ENCODE assay signal across 19 mouse cellular contexts in genomic region chr8:128538378-128538777, GRCm38 (mm10).
"Had no signal": no experiment of that assay in that cellular context is flagged by ENCODE, and none has a peak within 500 bp of the region (broad histone marks: within the 10 kb centered on the region; RNA-seq: fewer than 3 reads in every experiment).

No protein-coding gene starts in this region.

- DNase-seq: liver, postnatal 0 days; lung, embryonic 14.5 days; lung, postnatal 10 days; lung, postnatal 4 days; midbrain, embryonic 14.5 days; retina, postnatal 1 day; right cerebral cortex, adult 18-20 months; right cerebral cortex, postnatal 25 days; right cerebral cortex, postnatal 4 days; spleen, adult 18-20 months; thymus, adult 18-20 months; thymus, postnatal 25 days; thymus, postnatal 4 days had no signal

- H3K9me3 ChIP-seq: midbrain, embryonic 10.5 days; midbrain, embryonic 12.5 days; neural tube, embryonic 13.5 days; neural tube, embryonic 15.5 days had no signal

- ATAC-seq: liver, postnatal 0 days; midbrain, embryonic 16.5 days had no signal

- H3K27me3 ChIP-seq: midbrain, embryonic 12.5 days; neural tube, embryonic 13.5 days; neural tube, embryonic 15.5 days had no signal

- H3K4me3 ChIP-seq: midbrain, embryonic 10.5 days; midbrain, embryonic 12.5 days; myocyte; neural tube, embryonic 13.5 days; neural tube, embryonic 15.5 days had no signal

- H3K36me3 ChIP-seq: midbrain, embryonic 10.5 days; midbrain, embryonic 12.5 days; neural tube, embryonic 13.5 days; neural tube, embryonic 15.5 days had no signal

- H3K27ac ChIP-seq: midbrain, embryonic 10.5 days; midbrain, embryonic 12.5 days; neural tube, embryonic 13.5 days; neural tube, embryonic 15.5 days had no signal

- H3K9ac ChIP-seq: liver, postnatal 0 days; lung, embryonic 14.5 days; midbrain, embryonic 12.5 days; neural tube, embryonic 13.5 days; neural tube, embryonic 15.5 days had no signal

- H3K4me2 ChIP-seq: lung, embryonic 14.5 days; midbrain, embryonic 12.5 days; neural tube, embryonic 13.5 days; neural tube, embryonic 15.5 days had no signal
